Mouse (Mus musculus): Measurements from ENCODE around the gene 1700019N19Rik.

GRCm38 (mm10) chr19:58743736-58744135 lies 50.5 kb downstream of the 1700019N19Rik start:
- TF ChIP-seq POLR2A (IDR thresholded peaks at IDR 0.05; ENCODE audit: borderline replicate concordance, extremely low read depth, insufficient read depth, insufficient read length, poor library complexity, severe bottlenecking): no peak
- TF ChIP-seq CTCF (IDR thresholded peaks at IDR 0.05; ENCODE audit: borderline replicate concordance, extremely low read depth, insufficient read depth, insufficient read length): no peak

All from brain, embryonic 14.5 days (tissue).